Mouse (Mus musculus): ENCODE measurements around the gene Atxn1.

Atxn1 gene

DNA sequence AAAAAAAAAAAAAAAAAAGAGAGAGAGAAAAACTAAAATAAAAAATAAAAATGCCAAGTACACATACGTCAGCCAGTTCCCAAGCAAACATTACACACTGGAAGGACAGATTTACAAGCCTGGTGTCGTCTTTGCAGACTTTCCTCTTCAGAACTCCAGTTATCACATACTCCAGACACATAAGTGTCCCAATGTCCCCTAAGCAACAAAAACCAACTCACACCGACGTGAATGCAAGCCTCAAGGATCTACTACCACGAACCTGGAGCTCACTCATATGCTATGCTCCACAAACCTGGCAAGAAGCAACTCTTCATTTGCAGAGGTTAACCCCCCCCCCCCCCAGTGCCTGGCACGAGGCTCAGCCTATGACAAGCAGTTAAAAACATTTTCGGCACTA lies 136.8 kb downstream of the Atxn1 start:
- no peak for DNase-seq (ENCODE audit: low read depth, low spot score)

DNA sequence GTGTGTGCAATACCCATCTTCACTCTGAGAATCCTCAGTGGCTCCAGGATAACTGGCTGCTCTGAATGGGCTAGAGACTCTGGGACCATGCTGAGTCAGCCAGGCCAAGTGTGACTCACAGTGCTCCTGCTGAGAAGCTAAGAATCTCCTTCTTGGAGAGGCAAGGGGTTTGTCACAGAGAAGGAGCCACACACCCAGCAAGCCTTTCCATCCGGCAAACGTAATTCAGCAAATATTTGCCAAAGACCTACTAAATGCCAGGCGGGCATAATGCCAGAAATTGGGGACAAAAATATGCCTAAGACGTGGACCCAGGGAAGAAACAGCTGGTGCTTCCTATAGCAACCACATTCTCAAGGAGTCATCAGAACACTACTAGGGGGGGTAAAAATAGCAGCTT lies 137.2 kb downstream of the Atxn1 start:
- no peak for DNase-seq (ENCODE audit: low read depth, low spot score)

DNA sequence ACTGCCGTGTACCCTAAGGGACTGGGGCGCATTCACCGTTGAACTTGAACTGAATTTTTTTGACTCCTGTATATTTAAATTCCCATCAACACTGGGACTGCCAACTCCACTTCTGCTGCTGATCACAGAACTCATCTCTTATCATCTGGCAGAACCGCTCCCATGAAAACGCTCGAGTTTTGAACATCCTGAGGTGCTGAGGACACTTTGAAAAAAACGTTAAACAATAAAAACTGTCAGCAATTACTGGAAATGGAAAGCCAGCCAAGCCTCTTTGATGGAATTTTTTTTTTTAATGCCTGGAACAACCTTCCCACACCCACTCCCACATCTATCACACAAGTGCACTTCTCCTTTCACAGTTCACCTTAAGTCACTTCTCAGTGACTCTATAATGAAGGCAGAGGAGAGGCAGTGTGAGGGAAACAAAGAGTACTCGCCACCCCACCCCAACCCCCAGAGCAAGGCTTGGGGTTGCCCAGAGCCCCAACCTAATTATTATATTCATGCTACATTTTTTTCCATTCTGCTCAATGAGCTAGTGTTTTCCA lies 137.7 kb downstream of the Atxn1 start:
- no peak for DNase-seq (ENCODE audit: low read depth, low spot score)

DNA sequence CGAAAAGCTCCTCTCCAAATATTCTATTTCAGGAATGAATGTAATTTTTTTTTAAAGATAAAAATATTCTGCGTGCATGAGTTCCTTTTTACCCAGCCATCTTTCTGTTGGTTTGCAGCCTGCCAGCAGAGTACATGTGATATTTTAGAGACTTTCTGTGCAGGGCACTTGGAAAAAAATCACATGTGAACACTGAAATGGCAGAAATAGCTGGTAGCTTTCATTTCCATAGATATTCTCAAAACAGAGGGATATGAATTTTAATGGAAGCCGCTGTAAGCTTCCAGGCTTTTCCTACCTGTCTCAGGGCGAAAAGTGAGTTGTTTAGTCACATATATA lies 142.3 kb downstream of the Atxn1 start:
- DNase-seq (ENCODE audit: low read depth, low spot score): no peak

DNA sequence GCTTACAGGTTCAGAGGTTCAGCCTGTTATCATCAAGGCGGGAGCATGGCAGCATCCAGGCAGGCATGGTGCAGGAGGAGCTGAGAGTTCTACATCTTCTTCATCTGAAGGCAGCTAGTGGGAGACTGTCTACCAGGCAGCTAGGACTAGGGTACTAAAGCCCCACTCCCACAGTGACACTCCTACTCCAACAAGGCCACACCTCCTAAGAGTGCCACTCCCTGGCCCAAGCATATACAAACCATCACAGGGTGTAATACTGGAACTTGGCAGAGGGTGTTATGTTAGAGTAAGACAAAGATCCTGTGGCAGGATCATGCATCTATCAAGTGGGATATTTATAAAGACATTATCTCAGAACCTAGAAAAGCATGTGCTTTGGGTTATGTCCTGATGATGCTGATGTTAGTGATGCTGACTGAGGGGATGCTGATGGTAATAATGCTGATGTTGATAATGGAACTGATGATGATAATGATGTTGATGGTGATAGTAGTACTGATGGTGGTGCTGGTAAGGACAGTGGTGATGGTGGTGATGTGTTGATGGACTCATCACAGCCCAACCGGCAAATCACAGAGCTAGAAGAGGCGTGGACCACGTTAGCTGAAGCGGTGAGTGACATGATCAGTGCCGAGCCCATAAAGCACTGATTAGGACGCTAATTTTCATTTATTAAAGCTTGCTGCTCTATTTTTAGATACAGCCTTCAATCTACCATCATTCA lies 142.9 kb downstream of the Atxn1 start:
- no peak for DNase-seq (ENCODE audit: low read depth, low spot score)

DNA sequence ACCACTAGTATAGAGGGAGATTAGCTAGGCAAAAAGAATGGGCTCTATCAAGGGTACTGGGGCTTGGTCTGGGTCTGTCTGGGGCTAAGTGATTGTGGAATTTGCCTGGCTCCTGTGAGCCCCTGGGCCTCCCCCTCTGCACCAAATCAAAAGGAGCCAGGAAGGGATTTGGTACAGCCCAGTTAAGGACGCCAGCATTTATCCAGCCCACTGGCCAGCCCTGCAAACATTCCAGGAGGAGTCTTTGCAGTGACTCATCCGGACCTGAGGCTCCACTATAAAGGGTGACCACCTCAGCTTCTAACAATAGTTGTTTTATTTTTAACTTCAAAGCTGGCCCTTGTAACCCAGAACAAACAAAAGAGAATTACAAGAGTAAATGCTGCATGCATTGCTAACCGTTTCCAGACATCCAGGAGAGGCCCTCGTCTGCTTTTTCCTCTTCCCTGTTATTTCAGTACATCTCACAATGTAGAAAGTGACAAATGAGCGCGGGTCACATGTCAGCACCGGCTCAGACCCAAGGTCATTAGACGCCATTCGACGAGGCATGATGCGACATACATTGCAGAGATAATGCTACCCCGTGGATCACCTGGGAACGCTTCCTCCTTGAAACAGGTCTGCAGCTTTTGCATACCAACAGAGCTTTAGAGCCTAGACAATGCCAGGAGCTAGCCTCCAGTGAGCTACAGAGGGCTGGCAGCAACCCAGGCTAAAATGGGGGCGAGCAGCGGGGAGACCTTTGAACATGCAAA lies 144.2 kb downstream of the Atxn1 start:
- no peak for DNase-seq (ENCODE audit: low read depth, low spot score)

DNA sequence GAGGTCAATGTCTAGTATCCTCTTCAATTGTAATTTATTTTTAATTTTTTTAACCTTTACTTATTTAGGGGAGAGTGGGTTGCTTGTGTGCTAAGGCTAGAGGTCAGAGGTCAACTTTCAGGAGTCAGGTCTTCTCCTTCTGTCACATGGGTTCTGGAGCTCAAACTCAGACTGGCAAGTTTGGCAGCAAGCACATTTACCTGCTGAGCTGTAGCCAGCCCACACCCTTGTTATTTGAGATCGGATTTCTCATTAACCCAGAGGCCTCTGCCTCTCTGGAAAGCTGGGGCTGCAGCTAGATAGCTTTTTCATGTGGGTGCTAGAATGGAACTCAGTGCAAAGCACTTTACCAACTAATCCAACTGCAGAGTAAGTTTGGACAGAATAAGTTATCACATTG lies 148.1 kb downstream of the Atxn1 start:
- no peak for DNase-seq (ENCODE audit: low read depth, low spot score)

DNA sequence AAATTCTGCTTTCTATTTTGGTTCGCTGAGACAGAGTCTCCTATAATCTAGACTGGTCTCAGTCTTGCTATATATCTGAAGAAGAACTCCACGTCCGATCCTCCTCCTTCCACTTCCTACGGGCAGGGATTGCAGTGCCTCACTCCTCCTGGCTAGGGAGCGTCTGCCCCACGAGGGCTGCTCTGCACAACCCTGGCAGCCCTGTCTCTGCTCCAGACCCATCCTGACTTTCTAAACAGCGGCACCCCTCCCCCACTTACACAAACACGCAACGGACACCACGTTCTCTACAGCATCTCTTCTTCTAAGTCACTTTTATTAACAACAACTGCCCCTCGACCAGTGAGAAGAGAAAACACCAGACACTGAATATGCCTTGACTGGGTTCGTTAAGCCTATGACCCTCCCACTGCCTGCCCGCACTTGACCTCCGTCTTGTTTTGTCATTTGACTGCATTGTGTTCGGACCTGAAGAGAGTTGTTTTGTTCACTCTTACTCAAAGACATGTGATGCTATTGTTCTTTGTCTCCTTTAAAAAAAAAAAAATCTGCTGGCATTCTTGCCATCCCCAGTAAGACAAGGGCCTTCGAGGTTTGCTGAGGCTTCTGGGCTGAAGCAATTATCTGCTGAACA lies 154.9 kb downstream of the Atxn1 start:
- no peak for DNase-seq (ENCODE audit: low read depth, low spot score)

DNA sequence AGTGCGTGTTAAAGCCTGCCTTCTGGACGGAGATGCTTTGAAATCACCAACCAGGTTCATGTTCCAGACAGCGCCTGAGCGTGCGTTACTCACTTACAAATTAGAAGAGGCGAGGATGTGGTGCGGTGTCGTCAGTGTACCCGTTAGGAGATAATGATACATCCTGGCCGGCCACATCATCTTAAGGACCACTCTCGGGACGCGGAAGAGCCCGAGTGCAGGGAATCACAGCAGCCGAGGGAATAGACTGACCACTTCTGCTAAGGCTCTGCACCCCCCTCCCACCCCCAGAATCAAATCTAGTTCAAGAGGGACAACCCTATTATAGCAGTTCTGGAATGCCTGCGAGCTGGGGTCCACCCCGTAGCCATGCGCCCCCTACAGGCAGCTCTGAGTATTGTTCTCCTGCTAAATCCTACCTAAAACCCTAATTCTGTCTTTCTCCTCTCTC lies 157.2 kb downstream of the Atxn1 start:
- no peak for DNase-seq (ENCODE audit: low read depth, low spot score)

DNA sequence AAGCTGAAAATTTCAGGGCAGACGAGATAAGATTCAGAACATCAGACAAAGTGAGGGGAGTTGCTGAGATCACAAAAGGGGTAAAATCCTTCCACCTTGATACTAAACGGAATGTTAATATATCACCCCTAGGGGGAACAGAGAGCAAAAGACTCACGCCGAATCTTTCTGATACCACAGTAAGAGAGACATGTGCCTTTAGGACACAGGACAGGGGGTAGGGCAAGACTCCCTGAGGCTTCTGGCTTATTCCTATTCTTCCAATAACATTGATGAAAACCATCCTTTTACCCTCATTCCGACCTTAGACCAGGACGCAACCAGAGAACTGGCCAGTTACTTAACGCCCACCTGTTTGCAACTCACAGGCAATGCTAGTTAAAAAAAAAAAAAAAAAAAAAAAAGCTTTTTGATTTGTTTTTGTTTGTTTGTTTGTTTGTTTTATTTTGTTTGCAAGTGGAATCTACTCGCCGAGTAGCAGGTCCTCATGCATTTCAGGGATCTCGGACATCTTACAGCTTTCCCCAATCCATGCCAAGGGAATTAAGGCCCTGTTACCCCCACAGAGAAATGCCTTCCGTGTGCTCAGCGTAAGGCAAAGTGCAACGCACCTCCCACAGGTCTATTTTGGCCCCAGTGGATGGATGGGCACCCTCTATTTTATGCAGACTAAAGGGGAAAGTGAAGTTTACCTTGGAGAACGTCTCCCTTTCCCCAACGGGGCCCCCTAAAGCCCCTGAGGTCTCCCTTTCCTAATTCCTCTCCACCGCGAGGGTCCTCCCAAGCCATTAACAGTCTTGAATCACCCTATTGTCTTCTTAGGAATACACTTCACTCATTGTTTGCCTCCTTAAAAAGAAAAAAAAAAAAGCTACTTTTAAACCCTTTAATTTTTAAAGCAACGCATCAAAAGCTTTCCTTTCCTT lies 157.9 kb downstream of the Atxn1 start:
- DNase-seq (ENCODE audit: low read depth, low spot score): no peak

DNA sequence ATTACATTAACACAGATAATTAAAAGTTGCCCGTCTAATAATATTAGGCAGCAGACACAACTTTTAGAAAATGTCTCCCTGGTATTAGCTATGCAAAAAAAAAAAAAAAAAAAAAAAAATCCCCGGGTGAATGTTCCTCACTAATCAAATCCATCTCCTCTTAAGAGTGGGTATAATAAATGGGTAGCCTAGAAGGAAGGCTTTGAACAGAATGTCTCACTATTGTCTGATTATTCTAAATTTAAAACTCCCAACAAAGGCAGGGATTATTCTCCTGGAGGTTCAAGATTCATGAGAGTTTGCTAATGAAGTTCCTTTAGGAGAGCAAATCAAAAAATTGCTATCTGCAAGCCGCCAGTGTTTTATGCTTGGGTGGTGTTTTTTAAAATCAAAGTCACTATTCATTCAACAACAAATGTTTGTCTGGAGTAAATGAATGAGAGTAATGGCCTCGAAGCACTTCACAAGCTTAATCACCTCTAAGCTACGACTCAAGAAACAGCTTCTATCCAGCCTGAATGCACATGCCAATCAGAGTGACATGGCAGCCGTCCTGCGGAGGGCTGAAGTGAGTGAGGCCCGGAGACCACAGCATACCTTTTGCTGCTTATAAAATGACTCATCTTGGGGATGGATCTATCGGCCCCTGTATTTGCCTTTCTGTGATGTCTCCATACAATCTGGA lies 158.8 kb downstream of the Atxn1 start:
- DNase-seq (ENCODE audit: low read depth, low spot score): no peak

DNA sequence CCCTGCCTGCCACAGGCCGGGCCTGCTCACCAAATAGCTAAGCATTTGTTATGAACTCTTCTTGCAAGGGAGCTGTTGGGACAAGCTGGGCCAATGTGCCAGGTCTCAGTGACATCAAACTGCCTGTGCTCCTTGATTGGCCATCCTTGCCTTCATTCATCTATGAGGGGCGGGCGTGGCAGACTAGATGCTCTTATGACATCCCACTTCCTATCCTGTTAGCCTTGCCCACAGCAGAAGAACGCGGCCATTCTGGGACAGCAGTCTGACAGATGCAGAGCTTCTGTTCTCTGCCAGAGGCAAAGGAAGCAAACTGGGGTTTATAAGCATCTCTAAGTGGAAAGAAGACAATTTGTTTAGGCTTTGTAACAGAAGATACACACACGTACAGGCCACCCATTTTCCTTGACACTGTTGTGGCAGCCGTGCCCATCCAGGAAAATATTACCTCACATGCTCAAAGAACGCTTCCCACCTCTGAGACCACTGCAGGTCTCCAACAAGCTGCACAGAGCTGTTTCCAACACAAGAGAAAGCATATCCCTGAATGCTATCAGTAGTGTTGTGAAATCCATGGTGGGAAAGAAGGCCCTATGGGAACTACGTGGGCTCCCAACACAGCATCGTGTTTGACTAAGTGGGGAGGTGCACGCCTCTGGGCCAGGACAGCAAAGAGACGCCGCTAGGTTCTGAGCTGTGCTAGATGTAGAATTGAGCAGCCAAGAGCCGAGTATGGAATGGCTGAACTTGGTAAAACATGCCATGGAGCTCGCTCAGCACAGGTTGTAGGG lies 162.0 kb downstream of the Atxn1 start:
- DNase-seq (ENCODE audit: low read depth, low spot score): no peak

DNA sequence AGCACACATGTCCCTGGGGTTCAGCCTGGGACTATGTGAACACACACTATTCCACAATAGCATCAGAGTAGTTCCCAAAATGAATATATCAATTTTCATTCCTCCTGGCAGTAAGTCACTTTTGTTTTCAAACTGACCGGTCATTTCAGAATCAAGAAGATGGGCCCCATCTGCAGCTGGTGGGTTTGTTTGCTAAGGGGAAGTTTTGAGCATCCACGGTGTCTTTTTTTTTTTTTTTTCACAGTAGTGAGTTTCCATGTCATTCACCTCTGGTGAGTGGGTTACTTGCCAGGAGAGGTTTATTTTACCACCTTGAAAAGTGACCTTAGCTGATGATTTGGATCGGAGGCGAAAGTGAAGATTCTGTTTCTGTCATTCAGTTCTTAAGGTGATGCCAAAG lies 166.6 kb downstream of the Atxn1 start:
- no peak for DNase-seq (ENCODE audit: low read depth, low spot score)

DNA sequence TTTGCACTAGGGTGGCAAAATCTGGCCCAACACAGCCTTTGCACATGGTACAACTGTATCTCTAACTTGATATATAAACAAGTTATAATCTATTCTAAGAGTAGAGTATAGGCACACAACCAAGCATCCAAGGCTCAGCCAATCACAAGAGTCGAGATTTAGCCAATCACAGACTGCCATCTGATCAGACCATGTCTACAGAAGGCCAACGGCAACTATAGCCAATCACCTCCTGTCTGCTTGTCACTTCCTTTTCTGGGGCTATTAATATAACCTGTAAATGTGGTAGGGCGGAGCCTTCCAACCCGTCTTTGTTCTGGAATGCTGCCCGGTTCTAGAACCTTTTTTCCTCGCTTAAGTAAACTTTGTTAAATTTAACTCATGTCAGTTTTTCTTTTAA lies 167.1 kb downstream of the Atxn1 start:
- DNase-seq (ENCODE audit: low read depth, low spot score): no peak

DNA sequence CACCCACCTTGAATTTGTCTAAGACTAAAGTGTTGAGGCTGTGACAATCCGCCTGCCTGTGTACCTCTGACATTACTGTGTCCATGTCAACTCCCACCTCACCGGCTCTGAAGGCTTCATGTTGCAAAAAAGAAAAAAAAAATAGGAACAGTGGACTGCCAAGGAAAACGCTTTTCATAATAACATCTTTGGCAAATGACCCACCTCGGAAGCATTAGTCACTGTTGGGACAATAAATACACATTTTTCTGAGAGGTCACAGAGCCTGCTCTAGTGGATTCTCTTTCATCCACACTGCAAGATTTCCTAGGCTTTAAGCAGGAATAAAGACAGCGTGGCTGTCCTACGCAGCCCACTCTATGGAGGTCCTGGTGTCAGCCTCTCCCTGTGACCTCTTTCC lies 168.5 kb downstream of the Atxn1 start:
- DNase-seq (ENCODE audit: low read depth, low spot score): no peak

DNA sequence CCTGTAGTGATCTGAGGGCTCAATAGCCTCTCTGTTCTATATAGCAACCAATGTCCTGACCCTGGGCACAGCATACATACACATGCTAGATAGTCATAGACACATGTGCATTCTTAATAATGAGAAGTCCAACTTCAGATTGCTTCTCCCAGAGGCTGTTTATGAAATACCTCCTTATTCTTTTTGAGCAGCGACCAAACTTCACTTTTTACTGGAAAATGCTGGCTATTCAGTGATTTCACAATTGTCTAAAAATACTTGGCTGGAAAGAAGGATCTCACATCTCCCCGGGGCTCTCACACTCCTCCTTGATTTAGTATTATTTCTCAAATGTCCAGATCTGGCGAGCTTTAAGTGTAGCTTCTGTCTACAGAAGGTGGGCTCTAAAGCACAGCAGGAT lies 171.0 kb downstream of the Atxn1 start:
- no peak for DNase-seq (ENCODE audit: low read depth, low spot score)

DNA sequence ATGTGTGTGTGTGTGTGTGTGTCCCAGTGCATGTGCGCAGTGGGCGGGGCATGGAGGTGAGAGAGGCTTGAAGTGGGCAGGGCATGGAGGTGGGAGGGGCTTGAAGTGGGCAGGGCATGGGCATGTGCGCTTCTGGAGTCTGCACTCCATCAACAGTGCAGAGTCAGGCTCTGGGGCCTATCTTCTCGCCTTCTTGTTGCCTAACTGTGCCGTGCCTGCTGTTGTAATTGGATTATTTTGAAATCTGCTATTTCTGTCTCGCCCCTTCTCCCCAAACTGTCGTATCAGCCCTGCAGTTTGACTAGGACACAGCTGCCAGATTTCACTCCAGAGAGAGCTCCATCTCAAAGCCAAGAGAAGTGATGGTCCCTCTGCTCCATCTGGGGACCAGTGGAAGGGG lies 178.4 kb downstream of the Atxn1 start:
- DNase-seq (ENCODE audit: low read depth, low spot score): no peak

DNA sequence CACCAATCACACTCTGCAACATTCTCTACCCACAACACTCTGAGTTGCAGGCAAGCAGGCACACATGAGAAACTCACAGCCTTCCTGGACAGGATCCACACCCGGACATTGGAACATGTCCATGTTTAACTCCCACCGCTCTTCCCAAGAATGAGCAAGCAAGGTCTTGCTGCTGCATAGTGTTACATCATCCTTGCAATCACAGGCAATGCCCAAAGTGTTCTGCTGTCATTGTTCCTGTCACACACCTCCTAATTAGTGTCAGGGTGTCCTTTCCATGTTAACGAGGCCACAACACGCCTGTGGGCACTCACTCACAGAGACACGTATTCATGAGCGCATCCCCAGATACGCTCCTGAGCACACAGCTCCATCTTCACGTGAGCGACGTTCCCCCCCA lies 181.1 kb downstream of the Atxn1 start:
- DNase-seq (ENCODE audit: low read depth, low spot score): no peak

DNA sequence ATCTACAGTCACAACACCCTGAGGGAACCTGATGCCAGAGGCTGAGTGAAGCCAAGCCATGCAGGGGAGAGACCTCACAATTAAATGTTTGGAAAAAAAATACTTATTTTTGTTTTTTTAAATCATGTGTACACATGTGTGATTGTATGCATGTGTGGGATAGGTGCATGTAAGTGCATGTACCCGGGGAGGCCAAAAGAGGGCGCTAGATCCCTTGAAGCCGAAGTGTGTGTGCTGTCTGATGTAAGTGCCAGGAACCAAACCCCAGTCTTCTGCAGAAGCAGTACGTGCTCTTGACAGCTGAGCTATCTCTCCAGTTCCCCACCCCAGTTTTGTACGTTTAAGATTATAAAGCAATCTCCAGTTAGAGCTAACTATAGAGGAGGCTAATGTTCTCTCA lies 186.1 kb downstream of the Atxn1 start:
- no peak for DNase-seq (ENCODE audit: low read depth, low spot score)

DNA sequence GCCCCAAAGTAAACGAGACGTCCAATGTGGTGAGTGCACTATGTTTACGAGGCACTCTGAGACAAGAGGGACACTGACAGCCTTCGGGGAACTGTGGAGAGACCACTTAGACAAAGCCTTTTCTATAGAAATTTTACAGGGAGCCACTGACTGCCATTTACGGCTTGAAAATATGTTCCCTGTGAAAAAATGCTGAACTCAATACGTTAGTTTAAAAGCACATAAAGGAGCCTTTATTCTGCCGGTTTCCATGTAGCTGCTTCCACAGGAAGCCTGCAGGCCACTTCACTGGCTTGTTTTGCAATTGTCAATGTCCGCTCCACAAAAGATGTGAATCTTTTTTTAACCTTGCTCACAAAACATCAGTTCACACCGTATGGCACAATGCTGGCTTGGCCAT lies 186.6 kb downstream of the Atxn1 start:
- DNase-seq (ENCODE audit: low read depth, low spot score): no peak

Measured in WW6 (cell line).